Mouse (Mus musculus) testis, adult 2 months (tissue): Measurements from ENCODE around the gene Tlcd1.
"Not testable (repeated sequence)": the region's sequence is repeated elsewhere in the genome, so short reads cannot be mapped to it uniquely, and the experiment has no call there.

Experiments
- CTCF ChIP-seq: fragments of 200-500 bp; IDR thresholded peaks from 2 replicates; pipeline ENCODE4 v1.5.1; 2012; ENCODE audit warnings: low read depth, mild to moderate bottlenecking, inconsistent platforms, low read length, moderate library complexity; ENCODE audit not compliant: control insufficient read depth, insufficient read depth, insufficient replicate concordance
- POLR2A ChIP-seq: fragments of 200-500 bp; IDR thresholded peaks from 2 replicates; pipeline ENCODE4 v1.6.1; 2012; ENCODE audit warnings: low read depth, mild to moderate bottlenecking, inconsistent platforms, low read length, moderate library complexity; ENCODE audit not compliant: control insufficient read depth

GRCm38 (mm10) chr11:78135314-78135713, 41.2 kb upstream of the Tlcd1 start:
- TF ChIP-seq POLR2A, CTCF: not testable (repeated sequence)
